Mouse (Mus musculus): ENCODE data around the gene Brf1.

DNA sequence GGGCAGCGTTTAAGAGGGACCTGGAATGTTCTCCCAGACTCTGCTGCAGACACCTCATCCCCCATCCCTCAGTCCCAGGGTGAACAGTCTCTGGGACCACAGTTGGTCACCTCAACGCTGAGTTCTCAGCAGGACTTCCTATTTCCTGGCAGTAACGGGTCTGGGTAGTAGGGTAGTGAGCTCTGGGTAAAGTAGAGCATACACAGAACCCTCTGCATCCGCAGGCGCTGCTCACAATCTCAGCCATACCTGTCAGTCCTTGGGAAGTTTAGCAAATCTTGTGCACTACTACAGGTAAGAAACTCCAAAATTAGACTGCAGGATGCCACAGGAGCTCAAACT is 600 bp upstream of the Brf1 start:
- TF ChIP-seq GATA1 (IDR thresholded peaks at IDR 0.05; ENCODE audit: borderline replicate concordance, low read length), result no peak
- TF ChIP-seq FLI1 (IDR thresholded peaks at IDR 0.05; ENCODE audit: low read length), result no peak
